Mouse (Mus musculus) cerebellum, adult 2 months (tissue): ENCODE measurements around the gene Katnal1.

Experiments
- CTCF ChIP-seq: fragments of 200-500 bp; IDR thresholded peaks from 2 replicates; pipeline ENCODE4 v1.5.1; 2011; ENCODE audit warnings: low read depth, mild to moderate bottlenecking, control low read depth, low read length, moderate library complexity, borderline replicate concordance; ENCODE audit not compliant: insufficient read depth
- POLR2A ChIP-seq: fragments of 200-500 bp; IDR thresholded peaks from 2 replicates; pipeline ENCODE4 v1.6.1; 2011; ENCODE audit warnings: low read length, control low read depth, borderline replicate concordance; ENCODE audit not compliant: insufficient read depth

DNA sequence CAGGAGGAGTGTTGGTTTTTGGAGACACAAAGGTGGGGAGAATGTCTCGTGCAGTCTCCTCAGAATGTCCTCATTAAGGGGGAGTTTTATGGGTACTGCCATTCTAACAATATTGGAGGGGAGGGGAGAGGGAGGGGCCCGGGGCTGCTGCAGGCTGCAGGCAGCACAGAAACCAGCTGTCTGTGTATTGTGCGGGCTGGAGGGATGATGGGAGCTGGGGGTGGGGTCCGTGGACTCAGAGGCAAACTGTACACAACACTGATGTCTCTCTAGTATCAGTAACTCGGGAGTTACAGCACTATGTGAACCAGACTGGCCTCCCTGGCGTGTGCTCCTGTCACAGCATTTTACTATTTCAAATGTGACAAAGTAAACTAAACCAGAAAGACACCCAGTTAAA, 5.3 kb upstream of the Katnal1 start:
- TF ChIP-seq POLR2A (no peak), CTCF (no peak)
